Mouse (Mus musculus) liver, postnatal 0 days (tissue): ENCODE measurements around the gene Gm1979. TPM values are rescaled to one million over a fixed set of nuclear protein-coding genes. Genes with fewer than 3 reads are reported as not detected.
"Not testable (repeated sequence)": the region's sequence is repeated elsewhere in the genome, so short reads cannot be mapped to it uniquely, and the experiment has no call there.

ENCODE experiments used
- ATAC-seq: fragments of 200-750 bp; cut with Nextera tagmentation; 2 replicates; pipeline ENCODE4 v1.8.0; 2017; ENCODE audit warnings: mild to moderate bottlenecking, moderate library complexity
- DNase-seq: peaks from one replicate; pipeline ENCODE4 v3.0.0-alpha.2; 2016
- H3K27ac ChIP-seq: fragments of 300-500 bp; sonication (generic); 2 replicates; pipeline ENCODE4 v1.5.1; 2014; ENCODE audit warnings: antibody characterized with exemption, moderate library complexity, mild to moderate bottlenecking, low read depth
- H3K27me3 ChIP-seq: fragments of 300-500 bp; sonication (generic); 2 replicates; pipeline ENCODE4 v1.6.1; 2014; ENCODE audit warnings: low read length, control low read depth, mixed read lengths; ENCODE audit not compliant: insufficient read depth
- H3K36me3 ChIP-seq: fragments of 300-500 bp; sonication (generic); replicated peaks from 2 replicates; pipeline ENCODE4 v1.6.1; 2014; ENCODE audit warnings: mild to moderate bottlenecking, control low read depth, low read length, moderate library complexity, mixed read lengths; ENCODE audit not compliant: insufficient read depth
- H3K4me1 ChIP-seq: fragments of 300-500 bp; sonication (generic); 2 replicates; pipeline ENCODE4 v1.6.1; 2014; ENCODE audit warnings: antibody characterized with exemption, mild to moderate bottlenecking, control low read depth; ENCODE audit not compliant: insufficient read depth
- H3K4me2 ChIP-seq: fragments of 300-500 bp; sonication (generic); 2 replicates; pipeline ENCODE4 v1.6.1; 2014; ENCODE audit warnings: low read depth, mild to moderate bottlenecking, low read length, moderate library complexity, mixed read lengths
- H3K4me3 ChIP-seq: fragments of 300-500 bp; sonication (generic); 2 replicates; pipeline ENCODE4 v1.5.1; 2014; ENCODE audit warnings: low read depth, low read length
- H3K9ac ChIP-seq: fragments of 300-500 bp; sonication (generic); replicated peaks from 2 replicates; pipeline ENCODE4 v1.6.1; 2014; ENCODE audit warnings: mild to moderate bottlenecking, moderate library complexity
- H3K9me3 ChIP-seq: fragments of 300-500 bp; sonication (generic); 2 replicates; pipeline ENCODE4 v1.6.1; 2016; ENCODE audit warnings: mild to moderate bottlenecking, control low read depth, low read length, mixed read lengths
- WGBS: fragments of 180-500 bp; shearing (Covaris S2); extraction: QIAGEN DNeasy Blood & Tissue Kit; methylation state at CpG from one replicate; pipeline ENCODE4 v1.1.7; 2014; ENCODE audit not compliant: insufficient replicate concordance; 5-methylcytosine and 5-hydroxymethylcytosine counted together
- polyA plus RNA-seq: library from polyadenylated mRNA; unstranded; fragments of >200 nt; fragmentation: Nextera tagmentation; extraction: Ambion mirVana; gene quantifications from 2 replicates; pipeline ENCODE4 v1.2.1, GENCODE M21; 2015

The Gm1979 gene
- polyA plus RNA-seq: not detected in 2 replicates

GRCm38 (mm10) chr5:26004698-26005097 is at the start of gene Gm1979:
TSS of gene Gm1979 (minus strand) at chr5:26004798.
- H3K9ac ChIP-seq, H3K36me3 ChIP-seq, H3K9me3 ChIP-seq, H3K27ac ChIP-seq, DNase-seq, H3K27me3 ChIP-seq, H3K4me3 ChIP-seq, H3K4me2 ChIP-seq, ATAC-seq, H3K4me1 ChIP-seq: not testable (repeated sequence)
- WGBS: 89% methylated on average over 1 of the region's 2 CpGs

- not testable (repeated sequence) for H3K27ac ChIP-seq, ATAC-seq, H3K36me3 ChIP-seq, H3K9ac ChIP-seq, H3K4me1 ChIP-seq, H3K9me3 ChIP-seq, H3K4me2 ChIP-seq, H3K27me3 ChIP-seq, H3K4me3 ChIP-seq, DNase-seq
- WGBS: 61% methylated on average over 2 of the region's 2 CpGs
These were observed 34.9 kb upstream of the Gm1979 start, which contains the start of gene Speer4a for GRCm38 (mm10) chr5:26039458-26039857. TSS of gene Speer4a (minus strand) at chr5:26039558.

GRCm38 (mm10) chr5:26022816-26023215 is 18.2 kb upstream of the Gm1979 start, which contains the start of gene Gm5862:
TSS of gene Gm5862 (minus strand) at chr5:26022916.
- H3K9me3 ChIP-seq, H3K36me3 ChIP-seq, ATAC-seq, H3K9ac ChIP-seq, H3K4me2 ChIP-seq, H3K27me3 ChIP-seq, H3K4me3 ChIP-seq, DNase-seq, H3K27ac ChIP-seq, H3K4me1 ChIP-seq: not testable (repeated sequence)
- no CpG with 5 or more reads among the region's 3 CpGs for WGBS

GRCm38 (mm10) chr5:26007697-26008096 is 3.1 kb upstream of the Gm1979 start:
- H3K4me2 ChIP-seq: not testable (repeated sequence)

GRCm38 (mm10) chr5:26006937-26007695 is 2.5 kb upstream of the Gm1979 start:
- not testable (repeated sequence) for H3K9ac ChIP-seq, H3K27me3 ChIP-seq, H3K4me3 ChIP-seq, ATAC-seq, H3K27ac ChIP-seq, H3K4me1 ChIP-seq, H3K36me3 ChIP-seq, H3K4me2 ChIP-seq, H3K9me3 ChIP-seq
- peak; percentile 21 for DNase-seq
- 18% methylated on average over 43 of the region's 45 CpGs for WGBS

More at GRCm38 (mm10) chr5:26007697-26008096, 3.1 kb upstream of the Gm1979 start:
- DNase-seq, ATAC-seq, H3K9me3 ChIP-seq, H3K9ac ChIP-seq, H3K27ac ChIP-seq, H3K4me3 ChIP-seq, H3K27me3 ChIP-seq, H3K4me1 ChIP-seq, H3K36me3 ChIP-seq: not testable (repeated sequence)
- WGBS: 49% methylated on average over 6 of the region's 7 CpGs

GRCm38 (mm10) chr5:25988550-25988949 is 16.0 kb downstream of the Gm1979 start, which contains the start of gene Gm21698:
TSS of gene Gm21698 (minus strand) at chr5:25988650.
- no CpG with 5 or more reads among the region's 3 CpGs for WGBS
- H3K36me3 ChIP-seq, H3K9me3 ChIP-seq, H3K4me2 ChIP-seq, H3K27me3 ChIP-seq, H3K4me3 ChIP-seq, H3K4me1 ChIP-seq, H3K9ac ChIP-seq, DNase-seq, H3K27ac ChIP-seq, ATAC-seq: not testable (repeated sequence)

- not testable (repeated sequence) for H3K27me3 ChIP-seq, H3K9ac ChIP-seq, H3K4me1 ChIP-seq, DNase-seq, H3K9me3 ChIP-seq, H3K4me2 ChIP-seq, H3K27ac ChIP-seq, ATAC-seq, H3K36me3 ChIP-seq, H3K4me3 ChIP-seq
- WGBS: no CpG with 5 or more reads among the region's 2 CpGs
These were observed 32.0 kb downstream of the Gm1979 start, which contains the start of gene Gm21680 for GRCm38 (mm10) chr5:25972563-25972962. TSS of gene Gm21680 (minus strand) at chr5:25972663.

- H3K9ac ChIP-seq, H3K36me3 ChIP-seq, H3K9me3 ChIP-seq, H3K4me3 ChIP-seq, H3K27me3 ChIP-seq, H3K27ac ChIP-seq, H3K4me1 ChIP-seq, ATAC-seq, DNase-seq, H3K4me2 ChIP-seq: not testable (repeated sequence)
- 47% methylated on average over 16 of the region's 17 CpGs for WGBS
These were observed 47.5 kb downstream of the Gm1979 start for GRCm38 (mm10) chr5:25957050-25957449.

- not testable (repeated sequence) for ATAC-seq, H3K9me3 ChIP-seq, H3K36me3 ChIP-seq, H3K4me1 ChIP-seq, H3K4me2 ChIP-seq, H3K9ac ChIP-seq, H3K27me3 ChIP-seq, H3K4me3 ChIP-seq, H3K27ac ChIP-seq
- 24% methylated on average over 30 of the region's 32 CpGs for WGBS
- DNase-seq: peak; percentile 15
These were observed 48.0 kb downstream of the Gm1979 start for GRCm38 (mm10) chr5:25956611-25957010.

GRCm38 (mm10) chr5:25954317-25954716 is 50.3 kb downstream of the Gm1979 start, which contains the start of gene Gm21671:
TSS of gene Gm21671 (minus strand) at chr5:25954417.
- WGBS: 64% methylated on average over 2 of the region's 2 CpGs
- not testable (repeated sequence) for H3K36me3 ChIP-seq, H3K4me1 ChIP-seq, H3K27ac ChIP-seq, H3K9ac ChIP-seq, DNase-seq, ATAC-seq, H3K27me3 ChIP-seq, H3K4me2 ChIP-seq, H3K9me3 ChIP-seq, H3K4me3 ChIP-seq
